Mouse (Mus musculus): Measurements from ENCODE around the gene Palld. TPM values are rescaled to one million over a fixed set of nuclear protein-coding genes. Genes with fewer than 3 reads are reported as not detected.

Gene Palld
- total RNA-seq, 2 experiments from 2014 or later, result 148 to 150 TPM

- DNase-seq, result no peak
Observed at GRCm38 (mm10) chr8:61552755-61553402, 349.6 kb downstream of the Palld start.

- no peak for DNase-seq
Observed at GRCm38 (mm10) chr8:61552221-61552620, 350.3 kb downstream of the Palld start.

- DNase-seq, result no peak
Observed at GRCm38 (mm10) chr8:61550006-61550748, 352.3 kb downstream of the Palld start.

GRCm38 (mm10) chr8:61549585-61549984, 352.9 kb downstream of the Palld start:
- no peak for DNase-seq

GRCm38 (mm10) chr8:61539828-61540500, 362.5 kb downstream of the Palld start:
- peak; percentile 86 for DNase-seq

GRCm38 (mm10) chr8:61537471-61537870, 365.0 kb downstream of the Palld start:
- no peak for DNase-seq

- no peak for DNase-seq
Observed at GRCm38 (mm10) chr8:61535472-61535871, 367.0 kb downstream of the Palld start.

- DNase-seq, result no peak
Observed at GRCm38 (mm10) chr8:61533356-61533926, 369.0 kb downstream of the Palld start.

- no peak for DNase-seq
Observed at GRCm38 (mm10) chr8:61532831-61533230, 369.7 kb downstream of the Palld start.

GRCm38 (mm10) chr8:61531944-61532795, 370.3 kb downstream of the Palld start:
- DNase-seq, result no peak

GRCm38 (mm10) chr8:61528642-61529041, 373.8 kb downstream of the Palld start:
- no peak for DNase-seq

- DNase-seq, result no peak
Observed at GRCm38 (mm10) chr8:61528197-61528596, 374.3 kb downstream of the Palld start.

GRCm38 (mm10) chr8:61527037-61527436, 375.5 kb downstream of the Palld start:
- DNase-seq, result no peak

- no peak for DNase-seq
Observed at GRCm38 (mm10) chr8:61522132-61522531, 380.4 kb downstream of the Palld start.

- DNase-seq, result no peak
Observed at GRCm38 (mm10) chr8:61517502-61518185, 384.8 kb downstream of the Palld start.

- no peak for DNase-seq
Observed at GRCm38 (mm10) chr8:61516745-61517501, 385.6 kb downstream of the Palld start.

- DNase-seq, result peak; percentile 83
Observed at GRCm38 (mm10) chr8:61515931-61516744, 386.4 kb downstream of the Palld start.

GRCm38 (mm10) chr8:61515110-61515930, 387.2 kb downstream of the Palld start:
- DNase-seq, result no peak

GRCm38 (mm10) chr8:61502277-61502676, 400.2 kb downstream of the Palld start:
- DNase-seq, result no peak

Measured in gastrocnemius, postnatal 10 days (tissue).